Mouse (Mus musculus) left cerebral cortex, postnatal 14 days (tissue): ENCODE data around the gene BC025920. TPM values are rescaled to one million over a fixed set of nuclear protein-coding genes. Genes with fewer than 3 reads are reported as not detected.
A peak's percentile ranks its signal among the peaks of the same experiment; 100 is the strongest.

ENCODE experiments used
- DNase-seq, 2 experiments: peaks; one replicate each; pipeline ENCODE4 v3.0.0; 2021 to 2022; ENCODE audit warnings: low spot score in 2 of 2, mixed read lengths in 1 of 2
- intact Hi-C: fragments of 180-260 bp; cut with DNase I; formaldehyde crosslinking; loops from one replicate; pipeline ENCODE4 v1.15.1; 2025
- long read RNA-seq, 2 experiments: library from polyadenylated mRNA; stranded (forward); transcript quantifications; one replicate each; pipeline ENCODE4 v2.0.0; 2021
- total RNA-seq, 2 experiments: library from RNA; stranded (reverse); gene quantifications; 2 replicates each; pipeline ENCODE4 v1.2.3; 2021

Gene BC025920
- 1 to 10 TPM; 1.9 to 2.2 TPM for total RNA-seq
- long read RNA-seq, experiment 1, partial matches to known transcripts, result 0 of 1 reads
- long read RNA-seq, experiment 1, other reads (novel, unspliced or antisense), result 0 of 1 reads
- long read RNA-seq, experiment 2, partial matches to known transcripts, result 0 of 1 reads
- long read RNA-seq, experiment 2, other reads (novel, unspliced or antisense), result 1 of 1 reads

DNA sequence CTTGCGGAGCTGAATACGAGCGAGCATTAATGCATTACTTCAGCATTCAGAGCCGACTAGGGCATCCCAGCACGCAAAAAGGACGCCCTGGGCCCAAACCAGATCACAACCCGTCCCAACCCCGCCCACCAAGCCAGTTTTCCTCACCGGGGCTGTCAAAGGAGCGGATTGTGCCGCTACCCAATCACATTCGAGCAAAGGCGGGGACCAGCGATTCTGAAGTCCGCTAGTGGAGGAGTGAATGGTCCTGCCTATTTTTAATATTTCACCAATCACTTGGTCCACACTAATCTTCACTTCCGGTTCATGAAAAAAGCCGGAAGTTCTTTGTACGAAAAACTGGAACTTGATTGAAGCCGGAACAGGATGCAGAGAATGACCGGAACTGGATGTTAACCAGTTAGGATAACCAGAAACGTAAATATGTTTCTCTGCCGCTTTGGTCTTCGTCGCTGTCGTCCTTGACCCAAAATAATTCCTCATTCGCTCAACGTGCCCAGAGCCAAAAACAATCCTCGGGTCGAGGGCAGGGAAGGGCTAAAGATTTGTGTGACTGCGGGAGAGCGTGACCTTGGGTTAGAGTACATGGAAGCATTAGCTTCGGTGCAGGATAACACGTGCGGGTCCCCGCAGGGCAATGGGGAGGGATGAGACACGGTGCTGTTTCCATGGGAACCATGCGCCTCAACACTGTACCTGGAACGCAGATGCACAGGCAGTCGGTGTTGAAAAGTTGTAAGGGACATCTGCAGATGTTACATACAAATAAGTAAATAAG lies at the start of gene BC025920:
TSS of gene BC025920 (plus strand) at position 297 of the 778 bp plus-strand sequence.
- intact Hi-C loops, result loop anchor here (10.0 kb wide), 1 partner anchor 569 kb away; no protein-coding TSS in a partner anchor
- peak; percentile 94 to 97 for DNase-seq

GRCm38 (mm10) chr10:81556282-81556681 lies 49.8 kb upstream of the BC025920 start:
- intact Hi-C loops, result loop anchor here (10.0 kb wide), 2 partner anchors 51 to 161 kb away; partner anchors contain the start of genes S1pr4 and Smim24
- DNase-seq, result no peak

GRCm38 (mm10) chr10:81557491-81557890 lies 48.6 kb upstream of the BC025920 start:
- no peak for DNase-seq
- intact Hi-C loops, result loop anchor here (10.0 kb wide), 2 partner anchors 53 to 163 kb away; partner anchors contain the start of genes S1pr4 and Smim24

GRCm38 (mm10) chr10:81559163-81559626 lies 46.9 kb upstream of the BC025920 start, which contains the start of gene Aes:
Gene Aes (plus strand): TSS chr10:81559488.
- DNase-seq, result peak; percentile 52 to 74
- intact Hi-C loops, result loop anchor here (10.0 kb wide), 2 partner anchors 54 to 164 kb away; partner anchors contain the start of genes S1pr4 and Smim24

- intact Hi-C loops, result loop anchor here (5.0 to 10.0 kb wide), 3 partner anchors 42 to 165 kb away; partner anchors contain the start of genes S1pr4, Smim24 and Tle6
- DNase-seq, result peak; percentile 64 to 69
These were observed 46.2 kb upstream of the BC025920 start for GRCm38 (mm10) chr10:81559627-81560539.

DNA sequence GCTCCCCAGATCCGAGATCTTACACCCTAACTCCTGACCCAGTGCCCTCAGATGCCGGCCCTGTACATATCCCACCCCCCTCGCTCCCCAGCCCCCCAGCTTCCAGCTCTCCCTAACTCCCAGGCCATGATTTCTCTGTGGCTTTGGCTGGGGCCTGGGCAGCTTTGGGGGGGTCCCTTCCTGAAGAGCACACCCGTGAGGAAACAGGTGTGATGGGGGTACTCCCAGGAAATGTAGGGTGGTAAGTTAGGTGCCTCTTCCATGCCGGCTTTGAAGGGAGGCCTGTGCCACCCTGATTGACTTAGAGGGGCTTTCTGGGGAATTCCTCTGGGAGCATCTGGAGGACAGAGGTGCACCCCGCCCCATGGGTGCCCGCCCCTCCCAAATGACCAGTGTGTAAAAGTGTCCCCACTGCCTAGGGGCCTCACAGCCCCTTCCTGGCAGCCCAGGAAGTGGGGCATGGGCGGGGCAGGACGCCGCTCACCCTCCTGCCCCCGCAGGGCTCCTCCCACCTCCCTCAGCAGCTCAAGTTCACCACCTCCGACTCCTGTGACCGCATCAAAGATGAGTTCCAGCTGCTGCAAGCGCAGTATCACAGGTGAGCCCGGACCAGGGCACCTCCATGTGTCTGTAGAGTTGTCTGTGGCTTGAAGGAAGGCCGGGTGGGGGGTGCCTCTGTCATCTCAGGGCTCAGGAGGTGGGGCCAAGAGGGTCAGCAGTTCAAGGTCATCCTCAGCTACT lies 45.2 kb upstream of the BC025920 start:
- intact Hi-C loops, result loop anchor here (5.0 kb wide), 1 partner anchor 41 kb away; the partner anchor contains the start of gene Tle6
- DNase-seq, result no peak

DNA sequence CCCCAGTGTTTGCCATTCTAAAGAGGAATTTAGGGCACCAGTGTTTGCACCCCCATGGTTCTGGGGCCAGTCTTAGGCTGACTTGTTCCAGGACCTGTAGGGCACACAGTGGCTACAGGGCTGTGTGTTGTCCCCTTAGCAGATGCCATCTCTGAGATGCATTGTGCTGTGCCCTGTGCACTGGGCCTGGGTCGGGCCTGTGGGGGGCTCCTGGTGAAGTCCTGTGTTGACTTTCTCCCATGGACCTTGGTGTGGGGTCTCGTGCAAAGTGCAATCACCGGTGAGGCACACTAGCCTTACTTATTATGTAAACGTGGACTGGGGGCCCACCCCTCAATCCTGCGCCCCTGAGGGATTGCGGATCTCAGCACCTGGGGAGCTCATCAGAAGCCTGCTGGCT lies 43.7 kb upstream of the BC025920 start:
- intact Hi-C loops, result loop anchor here (5.0 kb wide), 1 partner anchor 40 kb away; the partner anchor contains the start of gene Tle6

GRCm38 (mm10) chr10:81563481-81563880 lies 42.6 kb upstream of the BC025920 start:
- intact Hi-C loops, result loop anchor here (5.0 kb wide), 1 partner anchor 39 kb away; the partner anchor contains the start of gene Tle6
- no peak for DNase-seq

More for the DNA sequence above, 43.7 kb upstream of the BC025920 start:
- DNase-seq, result no peak

DNA sequence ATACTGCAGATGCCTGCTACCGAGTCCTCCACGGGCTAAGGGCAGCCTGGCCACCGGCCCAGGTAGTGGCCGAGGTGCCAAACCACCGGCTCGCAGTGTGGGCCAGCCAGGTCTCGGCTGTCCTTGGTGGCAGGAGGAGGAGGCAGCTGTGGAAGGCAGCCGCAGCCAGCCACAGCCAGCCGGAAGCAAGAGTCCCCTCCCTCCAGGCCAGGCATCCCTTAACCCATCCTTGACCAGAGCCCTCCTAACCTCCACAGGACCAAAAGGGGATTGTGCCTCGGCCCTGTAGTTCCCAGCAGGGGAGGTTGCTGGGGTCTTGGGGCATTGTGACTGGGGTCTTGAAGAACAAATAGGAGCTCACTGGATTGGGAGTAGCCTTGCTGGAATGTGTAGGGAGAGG lies 41.9 kb upstream of the BC025920 start:
- intact Hi-C loops, result loop anchor here (5.0 kb wide), 1 partner anchor 38 kb away; the partner anchor contains the start of gene Tle6
- no peak for DNase-seq

DNA sequence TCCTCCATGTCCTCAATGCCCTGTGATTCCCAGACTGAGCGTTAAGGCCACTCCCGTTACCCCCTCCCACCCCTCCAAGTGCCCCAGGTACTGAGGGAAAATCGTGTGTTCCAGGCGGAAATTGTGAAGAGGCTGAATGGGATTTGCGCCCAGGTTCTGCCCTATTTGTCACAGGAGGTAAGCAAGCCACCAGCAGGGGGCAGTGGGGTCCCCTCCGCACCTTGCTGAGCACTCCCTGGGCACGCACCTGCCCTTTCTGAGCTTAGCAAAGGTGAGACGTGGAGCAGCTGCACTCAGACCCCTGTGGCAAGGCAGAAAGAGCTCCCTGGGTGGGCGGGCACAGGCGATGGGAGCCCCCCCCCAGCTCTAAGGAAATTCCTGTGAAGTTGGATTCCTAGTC lies 41.3 kb upstream of the BC025920 start:
- intact Hi-C loops, result loop anchor here (5.0 kb wide), 1 partner anchor 38 kb away; the partner anchor contains the start of gene Tle6
- DNase-seq, result no peak

GRCm38 (mm10) chr10:81565257-81566228 lies 40.5 kb upstream of the BC025920 start:
- intact Hi-C loops, result no loop called here
- no peak for DNase-seq

- no peak for DNase-seq
These were observed 37.5 kb upstream of the BC025920 start for GRCm38 (mm10) chr10:81568381-81569191.

DNA sequence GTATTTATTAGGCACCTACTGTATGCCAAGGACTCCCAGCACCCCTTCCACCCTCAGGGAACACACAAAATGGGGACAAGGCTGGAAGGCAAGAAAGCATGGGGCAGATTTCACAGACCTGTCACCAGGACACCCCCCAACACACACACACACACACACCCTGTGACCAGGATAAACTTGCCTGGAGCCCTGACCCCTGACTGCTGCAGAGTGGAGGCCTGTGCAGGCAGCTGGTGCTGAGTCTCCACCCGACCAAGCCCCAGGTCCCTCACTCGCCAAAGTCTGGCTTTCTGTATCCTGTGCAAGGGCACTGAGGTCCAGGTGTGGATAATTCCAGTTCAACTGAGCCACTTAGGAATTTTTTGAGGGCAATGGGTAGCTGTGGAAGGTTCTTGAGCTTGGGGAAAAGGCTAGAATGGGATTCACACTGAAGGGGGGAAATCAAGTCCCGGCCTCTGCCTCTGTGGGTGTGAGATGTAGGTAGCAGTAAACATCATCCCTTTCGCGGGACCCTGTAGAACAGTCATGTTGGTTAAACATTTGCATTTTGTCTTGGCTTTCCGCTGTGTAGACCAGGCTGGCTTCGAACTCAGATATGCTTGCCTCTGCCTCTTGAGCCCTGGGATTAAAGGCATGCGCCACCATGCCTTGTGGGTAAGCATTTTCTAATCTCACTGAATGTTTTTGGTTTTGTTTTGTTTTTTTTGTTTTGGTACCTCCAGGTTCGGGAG lies 36.4 kb upstream of the BC025920 start:
- intact Hi-C loops, result no loop called here

More at GRCm38 (mm10) chr10:81568381-81569191, 37.5 kb upstream of the BC025920 start:
- intact Hi-C loops, result no loop called here

DNA sequence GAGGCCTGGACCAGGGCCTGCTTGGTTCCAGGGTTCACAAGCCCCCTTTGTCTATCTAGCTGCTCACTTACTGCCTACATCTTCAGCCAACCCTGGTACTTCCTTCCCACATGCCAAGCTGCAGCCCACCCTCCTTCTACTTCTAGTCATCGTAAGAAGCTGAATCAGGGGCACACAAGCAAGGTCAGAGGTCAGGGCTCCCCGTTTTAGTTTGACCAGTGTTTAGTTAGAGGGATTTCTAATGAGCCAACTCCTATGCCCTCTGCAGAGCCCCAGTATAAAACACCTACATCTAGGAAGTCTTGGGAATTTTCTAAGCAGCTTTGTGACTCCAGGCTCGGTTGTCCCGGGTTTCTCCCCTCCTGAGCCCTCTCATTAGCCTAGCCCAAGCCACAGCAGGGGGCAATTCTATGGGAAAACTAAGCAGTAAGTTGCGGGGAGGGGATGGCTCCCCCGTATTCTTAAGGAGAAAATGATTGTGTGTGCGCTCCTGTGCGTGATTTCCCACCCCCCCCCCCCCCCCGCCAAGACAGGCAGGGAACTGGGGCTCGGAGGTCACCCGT lies 35.8 kb upstream of the BC025920 start:
- intact Hi-C loops, result no loop called here
- DNase-seq, result no peak

More for the DNA sequence above, 36.4 kb upstream of the BC025920 start:
- DNase-seq, result no peak

- DNase-seq, result peak; percentile 98
- intact Hi-C loops, result no loop called here
These were observed 35.1 kb upstream of the BC025920 start for GRCm38 (mm10) chr10:81570831-81571500.
